Mouse (Mus musculus) cerebellum, adult 2 months (tissue): ENCODE results near the gene Cars2. TPM values are rescaled to one million over a fixed set of nuclear protein-coding genes. Genes with fewer than 3 reads are reported as not detected.
"Not testable (repeated sequence)": the region's sequence is repeated elsewhere in the genome, so short reads cannot be mapped to it uniquely, and the experiment has no call there.

Experiments used
- DNase-seq, 2 experiments: peaks; one replicate each; pipeline ENCODE4 v3.0.0; 2021
- H3K27ac ChIP-seq: fragments of 200-500 bp; 2 replicates; pipeline ENCODE4 v1.5.1; 2012; ENCODE audit warnings: low read length, control low read depth, inconsistent platforms; ENCODE audit not compliant: insufficient read depth
- H3K27me3 ChIP-seq: fragments of 200-500 bp; 2 replicates; pipeline ENCODE4 v1.6.1; 2012; ENCODE audit warnings: inconsistent platforms, mild to moderate bottlenecking, low read length, moderate library complexity; ENCODE audit not compliant: control insufficient read depth, insufficient read depth
- H3K4me1 ChIP-seq: fragments of 200-500 bp; 2 replicates; pipeline ENCODE4 v1.6.1; 2011; ENCODE audit warnings: low read length; ENCODE audit not compliant: control insufficient read depth, insufficient read depth
- H3K4me3 ChIP-seq: fragments of 200-500 bp; replicated peaks from 2 replicates; pipeline ENCODE3; 2011; ENCODE audit warnings: mild to moderate bottlenecking, low read depth, low read length, control low read depth; ENCODE audit not compliant: insufficient read depth
- CTCF ChIP-seq: fragments of 200-500 bp; IDR thresholded peaks from 2 replicates; pipeline ENCODE4 v1.5.1; 2011; ENCODE audit warnings: low read depth, mild to moderate bottlenecking, control low read depth, low read length, moderate library complexity, borderline replicate concordance; ENCODE audit not compliant: insufficient read depth
- POLR2A ChIP-seq: fragments of 200-500 bp; IDR thresholded peaks from 2 replicates; pipeline ENCODE4 v1.6.1; 2011; ENCODE audit warnings: low read length, control low read depth, borderline replicate concordance; ENCODE audit not compliant: insufficient read depth
- WGBS: fragments of 180-500 bp; shearing (Covaris S2); methylation state at CpG from one replicate; pipeline ENCODE4 v1.1.7; 2018; 5-methylcytosine and 5-hydroxymethylcytosine counted together
- polyA plus RNA-seq: library from polyadenylated mRNA; depleted of rRNA; stranded (reverse); fragments of >200 nt; gene quantifications from 2 replicates; pipeline ENCODE4 v1.2.3, GENCODE M21; 2012

Gene Cars2
- polyA plus RNA-seq, 1 experiment: 27.4 TPM

- H3K27ac ChIP-seq: no peak overlapping the region
- TF ChIP-seq CTCF: no peak
- no peak for TF ChIP-seq POLR2A
- 82% methylated on average over 9 of the region's 9 CpGs for WGBS
- H3K4me3 ChIP-seq: no peak overlapping the region
- DNase-seq: no peak
- no peaks in the 10 kb centered on the region for H3K4me1 ChIP-seq
- H3K27me3 ChIP-seq: no peaks in the 10 kb centered on the region
Measured at GRCm38 (mm10) chr8:11574911-11575603, 24.5 kb upstream of the Cars2 start.

GRCm38 (mm10) chr8:11572428-11572827 lies 21.8 kb upstream of the Cars2 start:
- DNase-seq: no peak
- no peaks in the 10 kb centered on the region for H3K4me1 ChIP-seq
- H3K27me3 ChIP-seq: no peaks in the 10 kb centered on the region
- no peak for TF ChIP-seq POLR2A
- TF ChIP-seq CTCF: no peak
- no peak overlapping the region for H3K27ac ChIP-seq
- no peak overlapping the region for H3K4me3 ChIP-seq
- 63% methylated on average over 6 of the region's 6 CpGs for WGBS

GRCm38 (mm10) chr8:11571950-11572349 lies 21.4 kb upstream of the Cars2 start:
- no peaks in the 10 kb centered on the region for H3K4me1 ChIP-seq
- WGBS: 88% methylated on average over 10 of the region's 10 CpGs
- no peaks in the 10 kb centered on the region for H3K27me3 ChIP-seq
- no peak for DNase-seq
- TF ChIP-seq CTCF (no peak), POLR2A (no peak)
- no peak overlapping the region for H3K27ac ChIP-seq
- H3K4me3 ChIP-seq: no peak overlapping the region

- no peak overlapping the region for H3K4me3 ChIP-seq
- 90% methylated on average over 4 of the region's 4 CpGs for WGBS
- H3K27me3 ChIP-seq: no peaks in the 10 kb centered on the region
- TF ChIP-seq CTCF (no peak), POLR2A (no peak)
- no peaks in the 10 kb centered on the region for H3K4me1 ChIP-seq
- no peak overlapping the region for H3K27ac ChIP-seq
- no peak for DNase-seq
Measured at GRCm38 (mm10) chr8:11570742-11571141, 20.2 kb upstream of the Cars2 start.

- Histone ChIP-seq H3K27me3 (no peaks in the 10 kb centered on the region), H3K27ac (no peak overlapping the region), H3K4me1 (no peaks in the 10 kb centered on the region), H3K4me3 (no peak overlapping the region)
- WGBS: 89% methylated on average over 22 of the region's 22 CpGs
- no peak for TF ChIP-seq CTCF
- no peak for TF ChIP-seq POLR2A
- no peak for DNase-seq
Measured at GRCm38 (mm10) chr8:11569260-11570097, 18.9 kb upstream of the Cars2 start.

GRCm38 (mm10) chr8:11568193-11568592 lies 17.6 kb upstream of the Cars2 start:
- H3K4me3 ChIP-seq, H3K27ac ChIP-seq, H3K27me3 ChIP-seq, H3K4me1 ChIP-seq, DNase-seq: not testable (repeated sequence)
- WGBS: 96% methylated on average over 2 of the region's 2 CpGs

- Histone ChIP-seq H3K27ac (no peak overlapping the region), H3K4me1 (peaks cover 3% of the 10 kb centered on the region; the same call in 1 of the 2 replicates), H3K27me3 (no peaks in the 10 kb centered on the region), H3K4me3 (no peak overlapping the region)
- 80% methylated on average over 7 of the region's 7 CpGs for WGBS
- TF ChIP-seq CTCF (no peak), POLR2A (no peak)
- DNase-seq: no peak
Measured at GRCm38 (mm10) chr8:11564721-11565120, 14.1 kb upstream of the Cars2 start.

GRCm38 (mm10) chr8:11564236-11564635 lies 13.7 kb upstream of the Cars2 start:
- peaks cover 3% of the 10 kb centered on the region; the same call in 1 of the 2 replicates for H3K4me1 ChIP-seq
- DNase-seq: no peak
- no peak overlapping the region for H3K27ac ChIP-seq
- no peak for TF ChIP-seq POLR2A
- TF ChIP-seq CTCF: no peak
- no peak overlapping the region for H3K4me3 ChIP-seq
- 65% methylated on average over 5 of the region's 5 CpGs for WGBS
- no peaks in the 10 kb centered on the region for H3K27me3 ChIP-seq
